Mouse (Mus musculus): Measurements from ENCODE around the gene Stmn3. TPM values are rescaled to one million over a fixed set of nuclear protein-coding genes. Genes with fewer than 3 reads are reported as not detected.

Stmn3 gene
- polyA plus RNA-seq, 1 experiment from 2014 or later: 329 TPM

DNA sequence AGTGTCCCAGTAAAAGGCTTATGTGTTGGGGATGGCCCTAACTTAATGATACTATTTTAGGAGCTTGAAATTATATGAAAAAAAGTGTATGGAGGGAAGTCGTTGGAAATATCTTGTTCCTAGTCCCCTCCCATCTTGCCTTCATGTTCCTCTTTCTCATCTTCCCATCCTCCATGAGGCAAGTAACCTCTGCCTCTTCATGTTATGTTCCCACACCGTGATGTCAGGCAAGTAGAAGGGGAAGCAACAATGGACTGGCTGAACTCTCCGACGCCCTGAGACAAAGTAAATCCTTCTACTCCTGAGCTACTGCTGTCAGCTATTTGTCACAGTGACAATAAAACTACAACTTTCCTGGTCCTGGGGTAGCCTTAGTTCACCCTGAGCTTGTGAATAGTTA lies 39.7 kb downstream of the Stmn3 start:
- no peaks in the 10 kb centered on the region for H3K9me3 ChIP-seq
- H3K27me3 ChIP-seq (ENCODE audit: insufficient read depth, poor library complexity, severe bottlenecking): no peaks in the 10 kb centered on the region
- no peak overlapping the region for H3K4me3 ChIP-seq
- 90% methylated on average over 4 of the region's 4 CpGs for WGBS
- DNase-seq (ENCODE audit: low spot score): no peak
- H3K36me3 ChIP-seq: peaks cover 91% of the 10 kb centered on the region
- no peak overlapping the region for H3K27ac ChIP-seq
- no peaks in the 10 kb centered on the region for H3K4me1 ChIP-seq (replicated peaks)

DNA sequence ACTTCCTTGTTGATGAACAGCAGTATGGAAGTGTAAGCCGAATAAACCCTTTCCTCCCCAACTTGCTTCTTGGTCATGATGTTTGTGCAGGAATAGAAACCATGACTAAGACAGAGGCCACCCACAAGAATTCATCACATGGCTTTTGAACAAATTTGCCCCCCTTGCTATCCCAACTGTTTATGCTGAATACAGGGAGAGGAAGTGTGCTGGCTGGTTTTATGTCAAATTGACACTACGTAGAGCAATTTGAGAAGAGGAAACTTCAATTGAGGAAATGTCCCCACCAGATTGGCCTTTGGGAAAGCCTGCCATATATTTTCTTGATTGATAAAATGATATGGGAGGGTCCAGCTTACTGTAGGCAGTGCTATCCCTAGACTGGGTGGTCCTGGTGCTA lies 40.5 kb downstream of the Stmn3 start:
- H3K4me1 ChIP-seq (replicated peaks): no peaks in the 10 kb centered on the region
- DNase-seq (ENCODE audit: low spot score): no peak
- no peaks in the 10 kb centered on the region for H3K27me3 ChIP-seq (ENCODE audit: insufficient read depth, poor library complexity, severe bottlenecking)
- no peaks in the 10 kb centered on the region for H3K9me3 ChIP-seq
- WGBS: 92% methylated on average over 2 of the region's 2 CpGs
- H3K27ac ChIP-seq: no peak overlapping the region
- peaks cover 93% of the 10 kb centered on the region for H3K36me3 ChIP-seq
- no peak overlapping the region for H3K4me3 ChIP-seq

- H3K4me3 ChIP-seq: no peak overlapping the region
- no peak overlapping the region for H3K27ac ChIP-seq
- 97% methylated on average over 2 of the region's 2 CpGs for WGBS
- H3K4me1 ChIP-seq (replicated peaks): no peaks in the 10 kb centered on the region
- no peaks in the 10 kb centered on the region for H3K27me3 ChIP-seq (ENCODE audit: insufficient read depth, poor library complexity, severe bottlenecking)
- peaks cover 92% of the 10 kb centered on the region for H3K36me3 ChIP-seq
- no peak for DNase-seq (ENCODE audit: low spot score)
- H3K9me3 ChIP-seq: no peaks in the 10 kb centered on the region
These were observed 42.2 kb downstream of the Stmn3 start for GRCm38 (mm10) chr2:181272092-181272491.

DNA sequence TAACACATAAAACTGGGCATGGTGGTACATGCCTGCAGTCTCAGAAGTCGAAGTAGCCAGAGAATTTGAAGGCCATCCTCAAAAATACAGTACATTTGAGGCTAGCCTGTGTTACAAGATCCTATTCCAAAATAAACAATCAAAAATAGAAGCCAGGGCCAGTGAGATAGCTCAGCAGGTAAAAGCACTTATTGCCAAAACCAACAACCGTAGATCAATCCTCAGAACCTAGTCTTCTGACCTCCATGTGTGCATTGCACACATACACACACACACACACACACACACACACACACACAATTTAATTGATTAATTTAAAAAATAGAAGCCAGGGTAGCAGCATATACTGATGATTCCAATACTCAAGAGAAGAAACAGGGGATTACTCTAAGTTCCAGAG lies 47.5 kb downstream of the Stmn3 start:
- no peak overlapping the region for H3K27ac ChIP-seq
- H3K4me3 ChIP-seq: no peak overlapping the region
- H3K36me3 ChIP-seq: peaks cover 92% of the 10 kb centered on the region
- WGBS: 91% methylated on average over 2 of the region's 2 CpGs
- no peaks in the 10 kb centered on the region for H3K27me3 ChIP-seq (ENCODE audit: insufficient read depth, poor library complexity, severe bottlenecking)
- H3K9me3 ChIP-seq: no peaks in the 10 kb centered on the region
- DNase-seq (ENCODE audit: low spot score): no peak
- H3K4me1 ChIP-seq (replicated peaks): no peaks in the 10 kb centered on the region

Other genes with a start within 250 kb of the Stmn3 start
- 5.4 and 15.5 TPM in 2 replicates for gene Kcnq2, start 179.2 kb downstream of the Stmn3 start, polyA plus RNA-seq (2016; fragmentation: Nextera tagmentation; extraction: Ambion mirVana)
- gene Eef1a2, start 157.5 kb downstream of the Stmn3 start, polyA plus RNA-seq (2016; fragmentation: Nextera tagmentation; extraction: Ambion mirVana): 0.47 TPM in 1 of 2 replicates, not detected in the other
- gene Ppdpf, start 127.3 kb downstream of the Stmn3 start, polyA plus RNA-seq (2016; fragmentation: Nextera tagmentation; extraction: Ambion mirVana): 324 and 415 TPM in 2 replicates
- not detected in 2 replicates for gene Ptk6, start 111.7 kb downstream of the Stmn3 start, polyA plus RNA-seq (2016; fragmentation: Nextera tagmentation; extraction: Ambion mirVana)
- 0.07 TPM in 1 of 2 replicates, not detected in the other for gene Srms, start 101.3 kb downstream of the Stmn3 start, polyA plus RNA-seq (2016; fragmentation: Nextera tagmentation; extraction: Ambion mirVana)
- gene Fndc11, start 94.5 kb downstream of the Stmn3 start, polyA plus RNA-seq (2016; fragmentation: Nextera tagmentation; extraction: Ambion mirVana): 0.26 and 0.32 TPM in 2 replicates
- 0.52 and 1.00 TPM in 2 replicates for gene Helz2, start 72.5 kb downstream of the Stmn3 start, polyA plus RNA-seq (2016; fragmentation: Nextera tagmentation; extraction: Ambion mirVana)
- gene Gmeb2, start 26.5 kb downstream of the Stmn3 start, polyA plus RNA-seq (2016; fragmentation: Nextera tagmentation; extraction: Ambion mirVana): 19.0 and 20.0 TPM in 2 replicates
- 57.7 and 68.1 TPM in 2 replicates for gene Rtel1, start 5.2 kb upstream of the Stmn3 start, polyA plus RNA-seq (2016; fragmentation: Nextera tagmentation; extraction: Ambion mirVana)
- 45.4 and 53.0 TPM in 2 replicates for gene Zgpat, start 50.4 kb upstream of the Stmn3 start, polyA plus RNA-seq (2016; fragmentation: Nextera tagmentation; extraction: Ambion mirVana)
- gene Arfrp1, start 50.9 kb upstream of the Stmn3 start, polyA plus RNA-seq (2016; fragmentation: Nextera tagmentation; extraction: Ambion mirVana): 75.3 and 75.4 TPM in 2 replicates
- 29.5 and 29.7 TPM in 2 replicates for gene Lime1, start 65.6 kb upstream of the Stmn3 start, polyA plus RNA-seq (2016; fragmentation: Nextera tagmentation; extraction: Ambion mirVana)
- 18.6 and 22.2 TPM in 2 replicates for gene Zbtb46, start 144.9 kb upstream of the Stmn3 start, polyA plus RNA-seq (2016; fragmentation: Nextera tagmentation; extraction: Ambion mirVana)
- gene Abhd16b, start 178.7 kb upstream of the Stmn3 start, polyA plus RNA-seq (2016; fragmentation: Nextera tagmentation; extraction: Ambion mirVana): 0.08 TPM in 1 of 2 replicates, not detected in the other
- gene Tpd52l2, start 182.6 kb upstream of the Stmn3 start, polyA plus RNA-seq (2016; fragmentation: Nextera tagmentation; extraction: Ambion mirVana): 161 and 169 TPM in 2 replicates
- 101 and 108 TPM in 2 replicates for gene Dnajc5, start 206.0 kb upstream of the Stmn3 start, polyA plus RNA-seq (2016; fragmentation: Nextera tagmentation; extraction: Ambion mirVana)

All from hindbrain, embryonic 10.5 days (tissue).